Mouse (Mus musculus) limb, embryonic 10.5 days (tissue): ENCODE measurements at regions not wholly inside any gene's neighbourhood (a gene's known extent, or its start where the extent isn't known, plus 50 kb on each side); places are given as distances from the start of the nearest gene placed in this dataset.

ENCODE experiments used
- DNase-seq: peaks from one replicate; pipeline ENCODE4 v3.0.0-alpha.2; 2017; ENCODE audit warnings: low spot score
- H3K27ac ChIP-seq: fragments of 300-500 bp; sonication (generic); 2 replicates; pipeline ENCODE4 v1.5.1; 2016; ENCODE audit warnings: mild to moderate bottlenecking
- H3K27me3 ChIP-seq: fragments of 300-500 bp; sonication (generic); 2 replicates; pipeline ENCODE4 v1.6.1; 2016; ENCODE audit warnings: low read depth, mild to moderate bottlenecking; ENCODE audit not compliant: poor library complexity, severe bottlenecking
- H3K36me3 ChIP-seq: fragments of 300-500 bp; sonication (generic); 2 replicates; pipeline ENCODE4 v1.6.1; 2016; ENCODE audit warnings: mild to moderate bottlenecking, moderate library complexity
- H3K4me1 ChIP-seq: fragments of 300-500 bp; sonication (generic); 2 replicates; pipeline ENCODE4 v1.6.1; 2016
- H3K4me3 ChIP-seq: fragments of 300-500 bp; sonication (generic); 2 replicates; pipeline ENCODE4 v1.5.1; 2016; ENCODE audit warnings: mild to moderate bottlenecking, moderate library complexity
- H3K9me3 ChIP-seq: fragments of 300-500 bp; sonication (generic); replicated peaks from 2 replicates; pipeline ENCODE4 v1.6.1; 2016; ENCODE audit warnings: mild to moderate bottlenecking
- WGBS: fragments of 180-500 bp; shearing (Covaris S2); methylation state at CpG from one replicate; pipeline ENCODE4 v1.1.7; 2016; 5-methylcytosine and 5-hydroxymethylcytosine counted together

DNA sequence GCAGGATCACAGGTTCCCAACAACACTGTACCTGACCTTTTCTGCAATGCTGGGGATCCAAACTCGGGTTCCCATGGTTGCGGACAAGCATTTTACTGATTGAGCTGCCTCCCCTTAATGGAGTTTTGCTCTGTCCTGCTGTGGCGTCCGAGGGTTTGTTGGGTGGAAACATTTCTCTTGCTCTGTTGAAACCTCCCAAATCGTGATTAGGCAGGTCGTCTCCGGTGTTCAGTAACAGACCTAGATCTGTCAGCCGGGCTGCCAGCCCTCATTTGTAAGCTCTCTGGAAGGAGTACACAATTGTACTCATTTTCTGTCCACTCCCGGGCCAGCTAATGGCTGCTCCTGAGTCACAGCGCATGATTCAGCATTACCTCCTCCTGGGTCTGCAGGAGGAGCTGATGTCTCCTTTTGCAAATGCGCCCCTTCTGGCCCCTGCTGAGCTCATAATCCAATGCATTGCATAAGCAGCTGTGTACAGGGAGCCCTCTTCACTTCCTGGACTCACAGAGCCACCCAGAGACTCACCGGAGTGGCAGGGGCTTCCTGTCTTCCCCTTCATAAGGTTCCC, 49.8 kb upstream of the Sipa1l2 start:
- Histone ChIP-seq H3K4me1 (peaks cover 58% of the 10 kb centered on the region), H3K27me3 (no peaks in the 10 kb centered on the region), H3K4me3 (no peak overlapping the region), H3K36me3 (no peaks in the 10 kb centered on the region), H3K27ac (peak overlapping the region; percentile 62), H3K9me3 (no peaks in the 10 kb centered on the region)
- WGBS: 62% methylated on average over 12 of the region's 12 CpGs
- DNase-seq: no peak
